In the genomic region with DNA sequence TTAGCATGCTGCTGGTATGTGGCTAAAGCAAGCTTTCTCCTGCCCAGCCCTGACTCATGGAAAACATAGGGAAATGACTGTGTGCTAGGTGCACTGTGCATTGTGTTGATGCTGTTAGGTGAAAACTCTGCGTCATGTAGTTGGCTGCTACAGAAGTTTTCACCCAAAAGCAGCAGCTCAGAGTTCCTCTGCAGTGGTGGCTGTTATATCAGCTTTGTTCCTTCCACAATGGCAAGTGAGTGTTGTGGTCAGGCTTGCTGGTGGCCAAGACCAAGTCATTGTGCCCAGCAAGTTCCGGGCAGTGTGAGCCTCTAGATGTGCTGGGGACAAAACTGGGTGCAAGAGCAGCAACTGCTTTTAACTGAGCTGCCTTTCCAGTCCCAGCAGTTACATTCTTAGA, we compare ENCODE assay signal across 38 mouse cellular contexts. TPM values are rescaled to one million over a fixed set of nuclear protein-coding genes. Genes with fewer than 3 reads are reported as not detected.
"Had no signal": no experiment of that assay in that cellular context is flagged by ENCODE, and none has a peak within 500 bp of the region (broad histone marks: within the 10 kb centered on the region; RNA-seq: fewer than 3 reads in every experiment).

No protein-coding gene starts in this region.

- H3K27me3 ChIP-seq: limb, embryonic 12.5 days; limb, embryonic 13.5 days; limb, embryonic 15.5 days; liver, embryonic 12.5 days; liver, embryonic 13.5 days; liver, embryonic 15.5 days; lung, embryonic 15.5 days; midbrain, embryonic 12.5 days; midbrain, embryonic 13.5 days; midbrain, embryonic 15.5 days; neural tube, embryonic 12.5 days had no signal

- DNase-seq: left cerebral cortex, postnatal 4 days; liver; liver, embryonic 13.5 days; liver, postnatal 0 days; lung, adult 18-20 months; lung, adult 2 months; lung, embryonic 14.5 days; lung, postnatal 10 days; lung, postnatal 36 days; lung, postnatal 4 days; midbrain, embryonic 14.5 days had no signal

- ATAC-seq: liver, embryonic 12.5 days; liver, postnatal 0 days; lung, postnatal 0 days; midbrain, embryonic 13.5 days; midbrain, embryonic 15.5 days; midbrain, embryonic 16.5 days had no signal

- H3K36me3 ChIP-seq: liver, embryonic 15.5 days; midbrain, embryonic 15.5 days had no signal

- H3K9me3 ChIP-seq: limb, embryonic 10.5 days; limb, embryonic 12.5 days; limb, embryonic 13.5 days; limb, embryonic 15.5 days; liver, embryonic 12.5 days; liver, embryonic 13.5 days; liver, embryonic 15.5 days; lung, embryonic 15.5 days; midbrain, embryonic 10.5 days; midbrain, embryonic 12.5 days; midbrain, embryonic 13.5 days; midbrain, embryonic 15.5 days; neural tube, embryonic 12.5 days had no signal

- H3K4me3 ChIP-seq: left cerebral cortex, adult 2 months; limb, embryonic 10.5 days; limb, embryonic 12.5 days; limb, embryonic 13.5 days; limb, embryonic 15.5 days; liver, embryonic 12.5 days; liver, embryonic 13.5 days; liver, embryonic 15.5 days; lung, embryonic 15.5 days; midbrain, embryonic 10.5 days; midbrain, embryonic 12.5 days; midbrain, embryonic 13.5 days; midbrain, embryonic 15.5 days; myocyte; neural tube, embryonic 12.5 days had no signal

RNA-seq across cellular contexts. Expression of a gene that starts 41.4 kb away (rescaled TPM):
- total RNA-seq: liver, adult 2 months; megakaryocyte progenitor cell, adult 5-6 weeks; megakaryocyte-erythroid progenitor cell, adult 5-6 weeks; monocyte, adult 5-6 weeks had no signal
- polyA plus RNA-seq: limb, embryonic 10.5 days; limb, embryonic 11.5 days; limb, embryonic 12.5 days; liver, adult 2 months; liver, embryonic 11.5 days; liver, embryonic 12.5 days; liver, embryonic 13.5 days; liver, embryonic 14.5 days; liver, embryonic 15.5 days; liver, embryonic 16.5 days; liver, postnatal 0 days; macrophage; midbrain, embryonic 10.5 days; midbrain, embryonic 11.5 days; myocyte; neural tube, embryonic 11.5 days had no signal
